Mouse (Mus musculus) kidney, adult 2 months (tissue): Measurements from ENCODE around the gene Olfr704.

Source experiments
- CTCF ChIP-seq: fragments of 200-500 bp; conservative IDR thresholded peaks from 2 replicates; pipeline ENCODE4 v1.5.1; 2011; ENCODE audit warnings: low read depth, mild to moderate bottlenecking, control low read depth, low read length, moderate library complexity, mixed read lengths; ENCODE audit not compliant: insufficient read depth, insufficient read length
- POLR2A ChIP-seq: fragments of 200-500 bp; IDR thresholded peaks from one replicate; pipeline ENCODE4 v1.6.1; 2011; ENCODE audit warnings: low read depth, low read length, control low read depth

DNA sequence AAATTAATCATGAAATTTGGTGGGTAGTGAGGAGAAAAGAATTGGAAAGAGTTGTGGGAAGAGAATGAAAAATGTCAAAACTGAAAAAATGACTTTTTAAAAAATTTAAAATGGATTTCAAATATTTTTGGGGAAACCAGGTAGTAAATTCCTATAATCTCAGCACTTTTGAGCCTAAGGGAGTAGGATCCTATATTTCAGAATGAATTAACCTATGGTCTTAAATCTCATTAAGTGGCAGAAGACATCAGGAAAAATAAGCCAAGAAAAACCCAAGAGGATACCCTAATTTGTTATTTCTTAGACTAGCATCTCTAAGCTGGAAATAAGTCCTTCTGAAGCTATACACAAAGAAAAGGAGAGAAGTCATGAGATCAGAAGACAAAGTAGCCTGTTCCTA lies at the start of gene Olfr704:
- TF ChIP-seq CTCF (no peak), POLR2A (no peak)
